Mouse (Mus musculus) adipocyte (in vitro differentiated cells): ENCODE measurements around the gene Pax5.

Experiments
- DNase-seq: peaks from one replicate; pipeline ENCODE4 v3.0.0-alpha.2; 2016; ENCODE audit warnings: low spot score

Pax5 gene

DNA sequence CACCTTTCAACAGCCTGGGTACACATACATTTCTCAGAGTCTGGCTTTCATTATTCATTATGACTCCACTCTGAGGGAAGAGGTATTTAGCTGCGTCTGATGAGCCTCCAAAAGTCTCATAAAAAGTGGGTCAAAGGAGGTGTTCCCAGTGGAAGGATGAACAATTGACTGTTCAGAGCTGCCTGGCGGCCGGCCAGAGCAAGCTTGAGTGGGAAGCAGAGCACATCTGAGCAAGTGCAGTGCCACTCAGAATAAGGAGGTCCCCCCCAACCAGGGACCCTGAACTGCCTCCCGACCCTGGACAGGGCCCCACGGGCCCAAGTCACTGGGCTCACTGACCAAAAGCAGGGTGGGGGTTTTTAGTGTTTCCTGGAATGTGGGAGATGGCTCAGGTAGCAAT, 109.4 kb downstream of the Pax5 start:
- no peak for DNase-seq

- no peak for DNase-seq
Observed at GRCm38 (mm10) chr4:44597965-44598364, 112.3 kb downstream of the Pax5 start.

DNA sequence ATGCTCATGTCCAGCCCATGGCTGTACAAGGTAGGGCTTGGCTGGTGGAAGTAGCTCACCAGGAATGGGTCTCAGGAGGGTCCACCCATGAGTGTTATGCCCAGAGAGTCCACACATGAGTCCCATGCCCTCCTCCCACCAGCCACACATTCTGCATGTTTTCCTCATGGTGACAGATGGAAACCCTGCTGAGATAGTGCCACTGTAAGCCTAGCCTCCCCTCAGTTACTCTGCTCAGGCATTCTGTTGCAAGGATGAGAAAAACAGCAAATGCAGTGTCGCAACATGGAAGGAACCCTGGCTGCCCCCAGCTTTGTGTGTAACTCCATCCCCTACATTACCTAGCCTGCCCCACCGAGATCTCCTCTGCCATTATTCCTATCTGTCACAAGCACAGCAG, 117.2 kb downstream of the Pax5 start:
- DNase-seq = no peak

GRCm38 (mm10) chr4:44582687-44583086, 127.6 kb downstream of the Pax5 start:
- DNase-seq = no peak

GRCm38 (mm10) chr4:44578591-44578990, 131.7 kb downstream of the Pax5 start:
- peak; percentile 5 for DNase-seq

- peak; percentile 55 for DNase-seq
Observed at GRCm38 (mm10) chr4:44577293-44577692, 133.0 kb downstream of the Pax5 start.

DNA sequence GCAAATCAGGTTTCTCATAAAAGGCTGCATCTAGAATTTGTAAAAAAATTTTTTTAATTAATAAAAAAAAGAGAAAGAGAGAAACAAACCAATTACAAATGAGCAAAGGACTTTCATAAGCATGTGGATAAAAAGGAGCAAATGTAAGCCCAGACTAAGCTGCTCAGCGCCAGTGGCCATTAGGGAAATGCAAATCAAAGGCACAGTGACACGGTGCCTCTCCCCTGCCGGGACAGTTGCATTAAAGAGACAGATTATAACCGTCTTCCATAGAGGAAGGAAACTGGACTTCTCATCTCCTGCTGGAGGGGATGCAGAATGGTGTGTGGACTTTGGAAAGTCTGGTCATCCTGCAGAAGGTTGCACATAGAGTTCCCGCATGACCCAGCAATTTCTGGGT, 133.5 kb downstream of the Pax5 start:
- no peak for DNase-seq

DNA sequence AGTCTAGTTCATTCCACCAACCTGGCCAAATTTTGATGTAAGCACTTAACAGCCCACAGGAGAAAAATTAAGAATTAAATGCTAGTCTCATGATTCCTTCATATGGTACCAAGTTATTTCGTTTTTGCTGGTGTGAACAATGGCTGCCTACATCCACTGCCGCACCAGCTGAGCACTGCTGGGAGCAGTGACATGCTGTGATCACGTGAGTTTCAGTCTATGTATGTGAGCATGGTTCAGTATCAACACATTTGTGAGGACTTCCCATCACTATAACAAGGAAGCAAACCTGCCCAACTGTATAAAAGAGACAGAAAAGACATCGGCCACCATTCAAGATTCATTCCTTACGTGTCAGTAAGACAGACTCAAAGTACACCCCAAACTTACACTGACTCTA, 137.3 kb downstream of the Pax5 start:
- DNase-seq = no peak

GRCm38 (mm10) chr4:44572373-44572772, 137.9 kb downstream of the Pax5 start:
- DNase-seq = no peak

- no peak for DNase-seq
Observed at GRCm38 (mm10) chr4:44569138-44569537, 141.1 kb downstream of the Pax5 start.

DNA sequence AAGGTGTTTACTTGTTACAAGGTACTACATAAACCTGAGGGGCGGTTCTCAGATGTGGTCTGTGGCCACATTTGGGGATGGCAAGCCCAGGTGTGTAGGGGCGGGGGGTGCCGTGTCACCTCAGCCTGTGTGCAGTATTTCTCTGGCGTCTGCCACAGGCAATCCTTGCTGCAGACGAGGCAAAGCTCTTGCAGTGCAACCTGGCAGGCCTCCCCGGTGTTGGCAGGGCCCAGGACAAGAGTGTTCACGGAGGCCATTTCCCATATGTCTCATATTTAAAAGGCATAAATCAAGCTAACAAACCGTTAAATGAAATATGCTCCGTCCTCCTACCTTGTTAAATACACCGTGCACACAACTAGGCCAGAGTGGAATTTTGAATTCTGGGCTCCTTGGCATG, 141.6 kb downstream of the Pax5 start:
- no peak for DNase-seq

GRCm38 (mm10) chr4:44566401-44566800, 143.9 kb downstream of the Pax5 start:
- DNase-seq = no peak

DNA sequence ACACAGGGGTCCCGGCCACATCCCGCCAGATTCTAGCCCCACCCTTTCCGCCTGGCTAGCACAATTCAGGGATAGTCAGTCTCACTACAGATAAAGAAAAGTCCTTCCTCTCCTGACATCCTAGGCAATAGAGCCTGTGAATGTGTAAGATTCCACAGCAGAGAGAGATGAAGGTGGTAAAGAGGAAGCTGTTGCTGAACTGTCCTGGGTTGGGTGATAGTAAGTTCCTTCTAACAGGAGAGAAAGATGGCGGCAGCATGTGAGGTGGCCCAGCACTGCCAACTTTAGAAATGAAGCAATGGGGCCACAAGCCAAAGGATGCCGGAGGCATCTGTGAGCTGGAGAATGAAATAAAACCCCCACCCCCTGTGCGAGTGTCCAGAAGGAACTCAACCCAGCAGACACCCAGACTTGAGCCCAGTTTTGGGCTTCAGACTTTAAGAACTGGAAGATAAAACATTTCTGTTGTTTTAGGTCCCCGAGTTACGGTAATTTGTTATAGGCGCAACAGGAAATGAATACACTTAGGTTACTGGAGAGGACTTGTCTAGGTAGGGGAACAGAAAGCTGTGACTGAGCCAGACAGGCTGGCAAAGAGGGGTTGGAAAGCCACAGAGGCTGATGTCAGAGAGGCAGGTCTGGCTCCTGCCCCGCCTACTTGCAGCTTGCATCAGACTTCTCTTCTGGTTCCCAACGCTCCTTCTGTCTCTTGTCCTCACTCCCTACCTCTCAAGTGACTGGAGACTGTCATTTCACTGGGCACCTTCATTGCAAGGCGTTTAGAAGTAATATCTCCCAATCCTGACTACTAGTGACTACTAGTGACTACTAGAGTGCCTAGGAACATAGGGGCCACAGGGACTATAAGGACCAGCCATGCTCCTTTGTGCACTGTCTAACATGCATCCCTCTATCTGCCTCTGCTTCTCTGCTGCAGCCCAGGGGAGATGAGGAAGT, 144.9 kb downstream of the Pax5 start:
- DNase-seq = no peak

DNA sequence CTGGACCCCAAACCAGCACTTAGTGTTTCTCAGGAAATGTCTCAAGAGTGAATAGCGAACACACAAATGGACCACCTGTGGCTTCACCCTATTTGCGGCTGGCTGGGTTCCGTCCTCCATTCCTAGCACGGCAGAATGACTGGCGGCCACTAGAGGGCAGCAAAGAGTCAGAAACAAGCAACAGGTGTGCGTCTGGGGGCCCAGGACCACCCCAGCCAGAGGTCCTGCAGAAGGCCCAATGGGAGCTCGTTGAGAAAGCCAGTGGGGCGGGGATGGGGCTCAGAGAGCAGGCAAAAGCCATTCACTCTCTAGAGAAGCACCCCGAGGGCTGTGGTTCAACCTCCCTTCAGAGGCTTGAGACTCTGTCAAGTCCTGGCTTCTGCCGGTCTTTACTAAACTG, 145.7 kb downstream of the Pax5 start:
- DNase-seq = peak; percentile 50

GRCm38 (mm10) chr4:44560956-44561355, 149.3 kb downstream of the Pax5 start:
- DNase-seq = no peak

- DNase-seq = no peak
Observed at GRCm38 (mm10) chr4:44558564-44558955, 151.7 kb downstream of the Pax5 start.

DNA sequence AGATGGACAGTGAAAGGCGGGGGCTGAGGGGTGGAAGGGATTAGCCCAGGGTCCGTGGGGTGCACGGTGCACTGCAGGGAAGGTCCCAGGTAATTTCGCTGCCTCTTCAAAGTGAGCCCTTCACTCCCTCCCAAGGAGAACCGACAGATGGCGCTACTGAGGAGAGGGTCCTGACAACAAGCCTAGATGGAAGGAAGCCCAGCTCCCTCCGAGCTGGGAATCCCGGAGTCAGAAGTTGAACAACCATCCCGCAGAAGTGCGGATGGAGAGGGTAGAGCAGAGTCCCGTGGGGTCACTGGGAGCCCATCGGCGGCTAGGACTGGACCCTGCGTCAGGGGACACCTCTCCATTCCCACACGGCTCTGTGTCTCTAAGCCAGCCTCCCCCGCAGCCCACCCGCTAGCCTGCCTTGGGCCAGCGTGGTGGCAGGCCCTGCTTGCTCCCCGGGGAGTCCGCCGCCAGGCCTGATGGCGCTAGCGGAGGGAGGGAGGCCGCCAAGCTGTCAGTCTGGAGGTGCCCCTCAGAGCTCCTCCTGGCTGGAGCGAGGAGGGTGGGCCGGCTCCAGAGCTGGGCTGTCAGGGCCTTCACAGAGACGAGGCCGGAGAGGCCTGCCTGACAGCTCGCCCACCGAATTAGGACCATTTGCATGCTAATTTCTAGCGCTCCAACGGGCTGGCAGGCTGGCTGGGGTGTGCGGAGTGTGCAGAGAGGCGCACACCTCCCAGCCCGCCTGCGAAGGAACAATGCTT, 152.3 kb downstream of the Pax5 start:
- DNase-seq = no peak

DNA sequence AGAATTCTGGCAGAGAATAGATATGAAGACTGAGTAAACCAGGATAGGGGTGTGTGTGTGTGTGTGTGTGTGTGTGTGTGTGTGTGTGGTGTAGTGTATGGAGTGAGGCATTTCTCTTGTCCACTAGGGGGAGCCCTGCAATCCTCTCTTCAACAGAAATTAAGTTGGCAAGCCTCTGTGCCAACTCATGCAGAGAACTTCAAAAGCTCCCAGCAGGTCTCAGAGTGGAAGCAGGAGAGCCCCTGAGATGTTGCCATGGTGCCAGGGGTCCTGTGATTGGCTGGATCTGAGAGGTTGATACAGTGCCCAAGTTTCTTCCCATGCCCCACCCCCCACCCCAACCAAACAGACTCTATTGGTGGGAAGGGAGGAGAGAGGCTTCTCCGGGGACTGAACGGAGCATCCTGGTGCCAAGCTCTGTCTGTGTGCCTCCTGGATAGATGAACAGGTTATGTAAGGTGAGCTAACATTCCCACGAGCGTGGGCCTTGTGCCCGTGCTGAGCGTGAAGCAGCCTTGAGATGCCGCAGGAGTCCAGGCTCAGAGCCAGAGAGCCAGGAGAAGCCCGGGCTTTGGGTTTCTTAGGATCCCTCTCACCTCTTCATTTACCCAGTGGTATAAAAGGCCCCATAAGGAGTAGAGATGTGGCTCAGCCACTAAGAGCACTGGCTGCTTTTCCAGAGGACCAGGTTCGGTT, 153.6 kb downstream of the Pax5 start:
- DNase-seq = no peak

DNA sequence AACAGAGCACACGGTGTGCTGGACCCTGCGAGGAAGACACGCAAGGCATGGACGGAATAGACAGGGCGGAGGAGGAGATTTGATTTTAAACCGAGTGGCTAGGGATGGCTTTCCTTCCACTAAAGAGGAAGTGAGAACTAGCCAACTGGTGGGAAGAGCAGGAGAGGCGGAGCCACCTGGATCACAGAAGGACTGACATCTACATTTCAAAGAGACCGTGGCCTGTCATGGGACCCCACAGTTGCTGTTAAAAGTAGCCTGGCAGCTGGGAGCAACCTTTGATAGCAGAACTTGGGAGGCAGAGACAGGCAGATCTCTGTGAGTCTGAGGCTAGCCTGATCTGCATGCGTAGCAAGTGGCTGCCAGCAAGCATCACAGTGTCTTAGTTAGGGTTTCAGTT, 154.7 kb downstream of the Pax5 start:
- DNase-seq = no peak

GRCm38 (mm10) chr4:44551470-44551869, 158.8 kb downstream of the Pax5 start:
- DNase-seq = no peak

GRCm38 (mm10) chr4:44549029-44549428, 161.3 kb downstream of the Pax5 start:
- no peak for DNase-seq

DNA sequence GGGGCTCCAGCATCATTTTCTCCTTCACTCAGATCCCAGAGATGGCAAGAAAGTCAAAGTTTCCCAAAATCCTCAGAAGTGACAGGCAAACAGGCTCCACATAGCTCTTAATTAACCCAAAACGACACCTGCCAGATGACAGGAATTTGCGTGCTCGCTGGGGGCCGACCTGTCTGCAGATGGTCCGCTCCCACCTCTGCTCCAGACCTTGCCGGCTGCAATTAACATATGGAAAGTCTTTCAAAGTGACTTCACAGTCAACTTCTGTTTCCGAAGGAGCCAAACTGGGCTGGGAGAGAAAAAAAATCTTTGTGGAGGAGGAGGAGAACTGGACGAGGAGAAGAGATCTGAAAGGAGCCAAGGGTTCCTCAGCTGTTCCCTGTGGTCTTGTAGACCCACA, 164.6 kb downstream of the Pax5 start:
- DNase-seq = no peak

GRCm38 (mm10) chr4:44544495-44544894, 165.8 kb downstream of the Pax5 start:
- DNase-seq = no peak
